Mouse (Mus musculus): ENCODE results near the gene Notch2. TPM values are rescaled to one million over a fixed set of nuclear protein-coding genes. Genes with fewer than 3 reads are reported as not detected.

Gene Notch2
- total RNA-seq, 2 experiments from 2014 or later = 10.8 to 14.0 TPM

DNA sequence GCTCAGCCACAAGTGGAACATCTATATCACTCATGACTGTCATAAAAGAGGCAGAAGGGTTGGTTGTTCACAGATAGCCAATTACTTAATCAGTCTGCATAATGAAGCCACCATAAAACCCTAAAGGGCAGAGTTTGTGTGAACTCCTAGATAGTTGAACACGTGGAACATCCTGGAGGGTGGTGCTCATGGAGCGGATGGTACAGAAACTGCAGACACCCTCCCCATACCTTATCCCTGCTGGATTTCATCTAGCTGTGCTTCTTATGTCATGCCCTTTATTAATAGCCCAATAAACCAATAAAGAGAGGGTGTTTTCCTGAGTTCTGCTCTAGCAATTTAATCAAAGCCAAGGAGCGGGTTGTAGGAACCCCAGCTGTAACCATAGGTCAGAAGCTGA is 174.4 kb downstream of the Notch2 start:
- no peak for DNase-seq (ENCODE audit: low spot score in 2 of 2)
- intact Hi-C loops (cut with DNase I) = no loop called here

DNA sequence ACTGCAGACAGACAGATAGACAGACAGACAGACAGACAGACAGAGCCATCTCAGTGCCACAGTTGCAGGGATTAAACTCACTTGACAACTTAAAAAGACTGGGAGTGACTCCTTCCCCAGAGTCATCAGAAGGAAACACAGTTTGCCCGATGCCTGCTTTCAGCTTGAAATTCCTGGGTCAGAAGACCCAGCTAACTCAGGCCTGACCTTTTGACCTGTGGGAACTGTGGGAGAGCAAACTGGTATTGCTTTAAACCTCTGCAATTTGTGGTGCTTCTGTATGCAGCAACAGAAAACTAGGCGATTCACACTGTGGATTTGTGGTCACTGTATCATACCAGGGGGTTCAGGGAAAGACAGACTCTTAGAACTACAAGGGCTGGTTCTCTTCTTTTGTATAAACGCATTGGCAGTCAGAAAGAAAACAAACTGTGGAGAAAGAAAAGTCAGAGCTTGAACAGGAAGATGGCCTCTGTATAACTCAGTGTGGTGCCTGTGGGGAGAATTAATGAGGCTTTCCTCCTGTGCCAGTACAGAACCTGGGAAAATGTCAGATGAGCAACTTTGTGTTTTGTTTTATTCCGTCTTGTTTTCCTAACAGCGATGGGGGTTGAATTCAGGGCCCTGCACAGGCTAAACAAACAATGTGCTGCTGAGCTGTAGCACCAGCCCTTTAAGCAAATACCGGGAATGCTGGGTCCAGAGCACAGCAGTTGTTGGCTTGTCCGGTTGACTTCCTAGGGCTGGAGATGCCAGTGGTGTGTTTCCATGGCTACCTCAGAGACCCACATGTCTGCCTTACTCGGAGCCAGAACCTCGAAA is 184.6 kb downstream of the Notch2 start:
- DNase-seq (ENCODE audit: low spot score in 2 of 2) = no peak
- intact Hi-C loops (cut with DNase I) = no loop called here

DNA sequence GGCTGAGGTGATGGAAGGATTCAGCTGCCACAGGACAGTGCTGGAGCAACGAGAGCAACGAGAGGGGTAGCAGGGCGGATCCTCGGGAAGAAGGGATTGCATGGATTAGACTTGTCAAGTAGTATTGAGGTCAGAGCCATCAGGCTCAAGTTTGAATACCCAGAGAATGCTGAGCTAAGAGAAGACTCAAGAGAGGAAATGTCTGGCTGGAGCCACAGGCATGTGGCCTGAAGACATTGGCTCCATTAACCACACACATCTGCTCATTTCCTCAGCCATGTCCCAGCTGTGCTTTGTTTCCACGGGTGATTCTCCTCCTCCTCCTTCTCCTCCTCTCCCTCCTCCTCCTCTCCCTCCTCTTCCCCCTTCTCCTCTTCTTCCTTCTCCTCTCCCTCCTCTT is 186.4 kb downstream of the Notch2 start:
- intact Hi-C loops (cut with DNase I) = no loop called here
- DNase-seq (ENCODE audit: low spot score in 2 of 2) = no peak

Other genes starting within 250 kb of the Notch2 start
- 100 to 1,000 TPM; 209 to 247 TPM for gene Pde4dip, start 124.8 kb upstream of the Notch2 start, total RNA-seq (2021)
- gene Sec22b, start 112.3 kb upstream of the Notch2 start, total RNA-seq (2021) = 10 to 100 TPM; 72.5 to 79.6 TPM
- not detected for gene Adam30, start 147.1 kb downstream of the Notch2 start, total RNA-seq (2021)
- gene Reg4, start 208.6 kb downstream of the Notch2 start, total RNA-seq (2021) = not detected

Data from left cerebral cortex, postnatal 36 days (tissue).